Mouse (Mus musculus) C2C12 (cell line): ENCODE measurements at regions not wholly inside any gene's neighbourhood (a gene's known extent, or its start where the extent isn't known, plus 50 kb on each side); places are given as distances from the start of the nearest gene placed in this dataset.
"Not testable (repeated sequence)": the region's sequence is repeated elsewhere in the genome, so short reads cannot be mapped to it uniquely, and the experiment has no call there.

ENCODE experiments used
- H3K27me3 ChIP-seq: one replicate; pipeline ENCODE4 v1.6.1; 2011; ENCODE audit not compliant: control insufficient read depth, insufficient read depth, insufficient read length
- H3K36me3 ChIP-seq: one replicate; pipeline ENCODE4 v1.6.1; 2011; ENCODE audit not compliant: control insufficient read depth, insufficient read depth
- H3K4me3 ChIP-seq: one replicate; pipeline ENCODE4 v1.5.1; 2011; ENCODE audit warnings: mild to moderate bottlenecking, control low read depth; ENCODE audit not compliant: poor library complexity, insufficient read depth, severe bottlenecking
- H3K79me2 ChIP-seq: one replicate; pipeline ENCODE4 v1.6.1; 2011; ENCODE audit not compliant: control insufficient read depth, insufficient read depth
- H3K79me3 ChIP-seq: one replicate; pipeline ENCODE4 v1.6.1; 2011; ENCODE audit warnings: low read depth, control low read depth
- H3ac ChIP-seq: one replicate; pipeline ENCODE3; 2011; ENCODE audit warnings: low read depth; ENCODE audit not compliant: control insufficient read depth, insufficient read length
- CEBPB ChIP-seq: IDR thresholded peaks from one replicate; pipeline ENCODE4 v1.6.1; 2011; ENCODE audit warnings: low read depth, mild to moderate bottlenecking, control low read depth, moderate library complexity
- CTCF ChIP-seq: IDR thresholded peaks from one replicate; pipeline ENCODE4 v1.5.1; 2011; ENCODE audit not compliant: control insufficient read depth, insufficient read depth, insufficient read length
- FOSL1 ChIP-seq: IDR thresholded peaks from one replicate; pipeline ENCODE4 v1.8.0; 2011; ENCODE audit warnings: mild to moderate bottlenecking, low read length; ENCODE audit not compliant: poor library complexity, insufficient read depth, severe bottlenecking
- MAX ChIP-seq: IDR thresholded peaks from one replicate; pipeline ENCODE4 v1.6.1; 2011; ENCODE audit warnings: mild to moderate bottlenecking, control low read depth
- MYOD1 ChIP-seq: IDR thresholded peaks from one replicate; pipeline ENCODE4 v1.6.1; 2011; ENCODE audit warnings: low read depth; ENCODE audit not compliant: control insufficient read depth, insufficient read length
- MYOG ChIP-seq: IDR thresholded peaks from one replicate; pipeline ENCODE4 v1.6.1; 2011; ENCODE audit not compliant: control insufficient read depth, insufficient read length; ENCODE audit errors: extremely low read depth
- USF1 ChIP-seq: IDR thresholded peaks from one replicate; pipeline ENCODE4 v1.6.1; 2011; ENCODE audit warnings: low read depth, mild to moderate bottlenecking, control low read depth, moderate library complexity

DNA sequence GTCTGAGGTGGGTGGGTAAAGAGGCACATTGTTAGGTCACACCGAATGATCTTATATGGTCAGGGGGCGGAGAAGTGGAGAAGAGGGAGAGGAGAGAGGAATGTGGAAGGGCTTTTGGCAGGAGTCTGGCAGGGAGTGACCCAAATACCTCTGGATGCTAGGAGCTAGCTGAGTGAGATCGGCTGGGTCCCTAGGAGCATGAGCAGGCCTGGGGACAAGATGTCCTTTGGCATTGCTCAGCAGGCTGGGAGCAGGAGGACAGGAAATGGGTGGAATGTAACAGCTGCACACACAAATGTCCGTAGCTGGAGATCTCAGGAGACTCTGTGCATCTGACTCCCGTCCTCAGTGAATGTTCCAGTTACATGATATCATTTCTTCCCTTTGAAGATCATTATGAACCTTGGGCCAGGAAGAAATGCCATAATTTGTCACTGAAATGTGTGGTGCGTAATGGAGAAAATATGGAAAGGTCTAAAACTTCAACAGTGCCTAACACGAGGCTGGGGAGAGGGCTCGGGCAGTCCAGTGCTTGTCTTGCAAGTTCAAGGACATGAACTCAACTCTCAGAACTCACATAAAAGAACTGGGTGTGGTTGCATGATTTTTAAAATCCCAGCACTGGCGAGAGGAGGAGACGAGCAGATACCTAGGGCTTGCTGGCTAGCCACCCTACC is 59.6 kb upstream of the Zfp366 start:
- no peak overlapping the region for H3K4me3 ChIP-seq
- no peaks in the 10 kb centered on the region for H3K79me3 ChIP-seq
- no peaks in the 10 kb centered on the region for H3K36me3 ChIP-seq
- no peaks in the 10 kb centered on the region for H3K79me2 ChIP-seq
- H3K27me3 ChIP-seq: no peaks in the 10 kb centered on the region
- H3ac ChIP-seq: peak overlapping the region; percentile 23
- TF ChIP-seq MYOD1 (peak; percentile 97), FOSL1 (no peak)

DNA sequence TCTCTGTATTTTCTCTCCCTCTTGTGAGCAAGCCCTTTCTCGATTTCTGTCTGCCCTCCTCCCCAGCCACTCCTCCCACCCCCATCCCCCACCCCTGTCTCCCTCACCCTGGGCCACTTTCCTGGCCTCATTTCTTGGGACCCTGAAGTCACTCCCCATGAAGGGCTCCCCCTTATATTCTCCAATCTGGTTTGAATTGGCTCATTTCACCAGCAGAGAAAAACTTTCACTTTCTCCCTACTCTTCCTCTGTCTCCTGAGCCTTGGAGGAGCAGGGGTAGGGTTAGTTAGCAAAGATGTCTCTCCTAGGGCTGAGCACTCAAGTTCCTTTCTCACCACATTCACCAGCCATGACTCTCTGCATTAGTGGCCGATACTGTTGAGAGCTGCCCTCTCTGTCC is 60.5 kb upstream of the Zfp366 start:
- Histone ChIP-seq H3K4me3 (no peak overlapping the region), H3ac (no peak overlapping the region), H3K27me3 (no peaks in the 10 kb centered on the region), H3K36me3 (no peaks in the 10 kb centered on the region), H3K79me2 (no peaks in the 10 kb centered on the region), H3K79me3 (no peaks in the 10 kb centered on the region)
- TF ChIP-seq CTCF (no peak), CEBPB (no peak), MAX (no peak), MYOD1 (no peak), FOSL1 (no peak), MYOG (no peak), USF1 (no peak)

GRCm38 (mm10) chr13:99123476-99124140 is 61.0 kb upstream of the Zfp366 start:
- Histone ChIP-seq H3K27me3 (no peaks in the 10 kb centered on the region), H3ac (no peak overlapping the region), H3K79me2 (no peaks in the 10 kb centered on the region), H3K79me3 (no peaks in the 10 kb centered on the region), H3K4me3 (no peak overlapping the region), H3K36me3 (no peaks in the 10 kb centered on the region)
- TF ChIP-seq MYOD1 (no peak), FOSL1 (no peak), MAX (no peak), MYOG (no peak), CEBPB (no peak), CTCF (no peak), USF1 (no peak)

DNA sequence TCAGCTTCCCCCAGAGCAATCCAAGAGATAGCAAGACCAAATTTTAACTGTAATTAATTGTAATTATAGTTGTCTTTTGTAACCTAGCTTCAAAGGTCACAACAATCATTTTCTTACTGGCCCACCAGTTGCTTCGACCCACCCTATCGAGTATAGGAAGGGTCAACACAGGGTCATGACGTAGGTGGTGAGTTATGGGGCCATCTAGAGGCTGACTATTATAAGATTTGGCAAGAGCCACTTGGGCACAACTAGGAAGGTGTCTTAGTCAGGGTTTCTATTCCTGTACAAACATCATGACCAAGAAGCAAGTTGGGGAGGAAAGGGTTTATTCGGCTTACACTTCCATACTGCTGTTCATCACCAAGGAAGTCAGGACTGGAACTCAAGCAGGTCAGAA is 62.1 kb upstream of the Zfp366 start:
- not testable (repeated sequence) for H3ac ChIP-seq, H3K36me3 ChIP-seq, H3K27me3 ChIP-seq, H3K79me2 ChIP-seq, H3K79me3 ChIP-seq, H3K4me3 ChIP-seq

DNA sequence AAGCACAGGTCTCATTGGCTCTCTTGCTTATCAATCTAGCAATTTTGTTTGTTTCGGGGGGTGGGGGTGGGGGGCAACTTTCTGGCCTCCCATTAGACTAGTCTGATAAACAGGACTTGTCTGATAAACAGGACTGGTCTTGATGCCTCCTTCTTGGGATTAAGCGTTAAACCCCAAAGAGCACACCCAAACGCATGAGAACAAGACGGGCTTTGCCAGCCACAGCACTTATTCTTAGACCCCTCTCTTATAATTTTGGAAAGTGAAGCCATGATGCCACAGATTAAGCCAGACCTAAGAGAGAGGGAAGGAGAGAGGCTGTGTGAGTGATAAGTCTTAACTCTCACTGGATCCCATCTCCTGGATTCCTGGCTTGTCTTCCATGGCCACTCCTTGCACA is 63.5 kb upstream of the Zfp366 start:
- Histone ChIP-seq H3K4me3 (no peak overlapping the region), H3K27me3 (no peaks in the 10 kb centered on the region), H3K79me3 (no peaks in the 10 kb centered on the region), H3ac (no peak overlapping the region), H3K79me2 (no peaks in the 10 kb centered on the region), H3K36me3 (no peaks in the 10 kb centered on the region)
- TF ChIP-seq MAX (no peak), USF1 (no peak), CTCF (no peak), FOSL1 (no peak), MYOG (no peak), CEBPB (no peak), MYOD1 (no peak)

- no peaks in the 10 kb centered on the region for H3K36me3 ChIP-seq
- no peaks in the 10 kb centered on the region for H3K27me3 ChIP-seq
- no peak overlapping the region for H3ac ChIP-seq
- H3K79me2 ChIP-seq: no peaks in the 10 kb centered on the region
- TF ChIP-seq CTCF: no peak
- no peak for TF ChIP-seq MYOG
- TF ChIP-seq FOSL1: no peak
- TF ChIP-seq MYOD1: no peak
- no peak for TF ChIP-seq MAX
- H3K4me3 ChIP-seq: no peak overlapping the region
- H3K79me3 ChIP-seq: no peaks in the 10 kb centered on the region
Measured at GRCm38 (mm10) chr13:99119941-99120340, 64.7 kb upstream of the Zfp366 start.
